Mouse (Mus musculus) E14TG2a.4 (cell line): ENCODE measurements around the gene Rab44.

Experiments
- CTCF ChIP-seq: conservative IDR thresholded peaks from 2 replicates; pipeline ENCODE4 v1.5.1; 2014; ENCODE audit warnings: low read length
- NANOG ChIP-seq: IDR thresholded peaks from 2 replicates; pipeline ENCODE4 v1.6.1; 2014; ENCODE audit warnings: borderline replicate concordance, low read length, mixed read lengths
- POU5F1 ChIP-seq: IDR thresholded peaks from 2 replicates; pipeline ENCODE4 v1.6.1; 2014; ENCODE audit warnings: low read length, borderline replicate concordance

GRCm38 (mm10) chr17:29195579-29195978 lies 81.6 kb downstream of the Rab44 start:
- TF ChIP-seq CTCF (no peak), POU5F1 (no peak), NANOG (no peak)
